Mouse (Mus musculus): Measurements from ENCODE around the gene Amfr.

GRCm38 (mm10) chr8:93933288-93933687, 79.4 kb downstream of the Amfr start:
- TF ChIP-seq TAL1 (IDR thresholded peaks at IDR 0.05; ENCODE audit: low read length) = no peak
- TF ChIP-seq GATA1 (IDR thresholded peaks at IDR 0.05; ENCODE audit: low read length) = no peak
